Mouse (Mus musculus) CH12.LX (cell line): Measurements from ENCODE around the gene Lef1. TPM values are rescaled to one million over a fixed set of nuclear protein-coding genes. Genes with fewer than 3 reads are reported as not detected.

Experiments used
- DNase-seq: peaks from one replicate; pipeline ENCODE4 v3.0.0-alpha.2; 2013; ENCODE audit errors: extremely low read depth
- H3K27ac ChIP-seq: 2 replicates; pipeline ENCODE4 v1.5.1; 2012; ENCODE audit warnings: low read depth, mild to moderate bottlenecking, control low read depth, moderate library complexity; ENCODE audit not compliant: insufficient read depth
- H3K27me3 ChIP-seq: replicated peaks from 2 replicates; pipeline ENCODE3; 2012; ENCODE audit warnings: inconsistent platforms
- H3K36me3 ChIP-seq, 2 experiments: replicated peaks in 1 of 2; 2 replicates each; pipeline versions ENCODE3 to v1.6.1; 2012; ENCODE audit warnings: inconsistent platforms in 1 of 2, low read length in 1 of 2, mild to moderate bottlenecking in 1 of 2, mixed read lengths in 1 of 2, moderate library complexity in 1 of 2; ENCODE audit not compliant: control insufficient read depth in 1 of 2, insufficient read depth in 1 of 2
- H3K4me1 ChIP-seq, 2 experiments: 2 replicates each; pipeline ENCODE4 v1.6.1; 2012; ENCODE audit warnings: inconsistent platforms in 1 of 2, moderate library complexity in 1 of 2; ENCODE audit not compliant: insufficient read depth in 2 of 2, control insufficient read depth in 1 of 2
- H3K4me2 ChIP-seq: 2 replicates; pipeline ENCODE4 v1.6.1; 2012; ENCODE audit warnings: low read depth, mild to moderate bottlenecking, control low read depth; ENCODE audit not compliant: poor library complexity, insufficient read depth, severe bottlenecking
- H3K4me3 ChIP-seq, 3 experiments: fragments of 150-350 bp in 1 of 3; sonication (generic) in 1 of 3; replicated peaks in 1 of 3; 2 replicates each; pipeline versions ENCODE3 to v1.5.1; 2011 to 2012; ENCODE audit warnings: low read depth in 2 of 3, low read length in 2 of 3, mild to moderate bottlenecking in 2 of 3, moderate library complexity in 2 of 3, control low read depth in 1 of 3, improper control_type of control experiment in 1 of 3, inconsistent platforms in 1 of 3, mixed read lengths in 1 of 3; ENCODE audit not compliant: poor library complexity in 1 of 3
- H3K79me2 ChIP-seq: replicated peaks from 2 replicates; pipeline ENCODE4 v1.6.1; 2012; ENCODE audit warnings: mild to moderate bottlenecking, moderate library complexity; ENCODE audit not compliant: control insufficient read depth, poor library complexity, insufficient read depth, severe bottlenecking; ENCODE audit errors: extremely low read depth
- H3K9ac ChIP-seq: 2 replicates; pipeline ENCODE4 v1.6.1; 2012; ENCODE audit warnings: low read depth, mild to moderate bottlenecking, control low read depth, moderate library complexity; ENCODE audit not compliant: insufficient read depth
- H3K9me3 ChIP-seq: replicated peaks from 2 replicates; pipeline ENCODE3; 2012; ENCODE audit warnings: low read length, inconsistent platforms, mixed read lengths
- CHD1 ChIP-seq: IDR thresholded peaks from 2 replicates; pipeline ENCODE4 v1.6.1; 2012; ENCODE audit warnings: low read depth, low read length, improper control_type of control experiment, inconsistent platforms
- CTCF ChIP-seq, 2 experiments: IDR thresholded peaks in 1 of 2; conservative IDR thresholded peaks in 1 of 2; 2 replicates each; pipeline ENCODE4 v1.5.1; 2011 to 2012; ENCODE audit warnings: low read depth in 2 of 2, low read length in 2 of 2, improper control_type of control experiment in 1 of 2, inconsistent platforms in 1 of 2, mild to moderate bottlenecking in 1 of 2, moderate library complexity in 1 of 2
- ELF1 ChIP-seq: IDR thresholded peaks from 2 replicates; pipeline ENCODE4 v1.6.1; 2014; ENCODE audit warnings: low read depth, mild to moderate bottlenecking, inconsistent platforms, low read length, improper control_type of control experiment
- EP300 ChIP-seq: IDR thresholded peaks from 2 replicates; pipeline ENCODE4 v1.6.1; 2011; ENCODE audit warnings: low read length, improper control_type of control experiment
- HCFC1 ChIP-seq: IDR thresholded peaks from 2 replicates; pipeline ENCODE4 v1.6.1; 2012; ENCODE audit warnings: low read depth, mild to moderate bottlenecking, inconsistent platforms, low read length, improper control_type of control experiment
- IRF4 ChIP-seq: IDR thresholded peaks from 2 replicates; pipeline ENCODE4 v1.6.1; 2014; ENCODE audit warnings: low read depth, mild to moderate bottlenecking, inconsistent platforms, low read length, improper control_type of control experiment
- JUN ChIP-seq: IDR thresholded peaks from 2 replicates; pipeline ENCODE4 v1.6.1; 2011; ENCODE audit warnings: low read depth, mild to moderate bottlenecking, low read length, improper control_type of control experiment, moderate library complexity; ENCODE audit not compliant: insufficient read depth
- JUND ChIP-seq: conservative IDR thresholded peaks from 2 replicates; pipeline ENCODE4 v1.6.1; 2011; ENCODE audit warnings: low read depth, low read length, improper control_type of control experiment
- KAT2A ChIP-seq: IDR thresholded peaks from 2 replicates; pipeline ENCODE4 v1.6.1; 2012; ENCODE audit warnings: low read length, improper control_type of control experiment, inconsistent platforms; ENCODE audit not compliant: insufficient replicate concordance
- MAX ChIP-seq: IDR thresholded peaks from 2 replicates; pipeline ENCODE4 v1.6.1; 2011; ENCODE audit warnings: low read length, improper control_type of control experiment
- MEF2A ChIP-seq: IDR thresholded peaks from 2 replicates; pipeline ENCODE4 v1.6.1; 2014; ENCODE audit warnings: low read depth, mild to moderate bottlenecking, inconsistent platforms, low read length, improper control_type of control experiment, borderline replicate concordance
- MYC ChIP-seq: IDR thresholded peaks from 2 replicates; pipeline ENCODE4 v1.6.1; 2011; ENCODE audit warnings: low read depth, mild to moderate bottlenecking, improper control_type of control experiment, low read length
- NRF1 ChIP-seq: IDR thresholded peaks from 2 replicates; pipeline ENCODE4 v1.6.1; 2014; ENCODE audit warnings: low read depth, mild to moderate bottlenecking, inconsistent platforms, low read length, improper control_type of control experiment, moderate library complexity
- POLR2AphosphoS2 ChIP-seq: IDR thresholded peaks from 2 replicates; pipeline ENCODE4 v1.6.1; 2011; ENCODE audit warnings: low read depth, low read length, improper control_type of control experiment
- RAD21 ChIP-seq: IDR thresholded peaks from 2 replicates; pipeline ENCODE4 v1.6.1; 2011; ENCODE audit warnings: low read depth, mild to moderate bottlenecking, low read length, improper control_type of control experiment, moderate library complexity
- RCOR1 ChIP-seq: conservative IDR thresholded peaks from 2 replicates; pipeline ENCODE4 v1.6.1; 2012; ENCODE audit warnings: low read depth, mild to moderate bottlenecking, inconsistent platforms, low read length, improper control_type of control experiment
- SIN3A ChIP-seq: IDR thresholded peaks from 2 replicates; pipeline ENCODE4 v1.6.1; 2012; ENCODE audit warnings: low read length, improper control_type of control experiment, inconsistent platforms
- SMC3 ChIP-seq: IDR thresholded peaks from 2 replicates; pipeline ENCODE4 v1.6.1; 2011; ENCODE audit warnings: low read depth, low read length, improper control_type of control experiment
- TBP ChIP-seq: conservative IDR thresholded peaks from 2 replicates; pipeline ENCODE4 v1.6.1; 2011; ENCODE audit warnings: low read depth, low read length, improper control_type of control experiment
- TCF12 ChIP-seq: IDR thresholded peaks from 2 replicates; pipeline ENCODE4 v1.6.1; 2014; ENCODE audit warnings: low read depth, mild to moderate bottlenecking, inconsistent platforms, low read length, improper control_type of control experiment
- UBTF ChIP-seq: IDR thresholded peaks from 2 replicates; pipeline ENCODE4 v1.6.1; 2012; ENCODE audit warnings: low read depth, mild to moderate bottlenecking, inconsistent platforms, low read length, improper control_type of control experiment, moderate library complexity
- USF1 ChIP-seq: IDR thresholded peaks from 2 replicates; pipeline ENCODE4 v1.6.1; 2014; ENCODE audit warnings: low read depth, mild to moderate bottlenecking, inconsistent platforms, low read length, improper control_type of control experiment
- ZC3H11A ChIP-seq: IDR thresholded peaks from 2 replicates; pipeline ENCODE4 v1.6.1; 2012; ENCODE audit warnings: low read depth, mild to moderate bottlenecking, inconsistent platforms, low read length, improper control_type of control experiment
- ZKSCAN1 ChIP-seq: IDR thresholded peaks from 2 replicates; pipeline ENCODE4 v1.6.1; 2012; ENCODE audit warnings: low read depth, inconsistent platforms, low read length, improper control_type of control experiment, borderline replicate concordance
- ZMIZ1 ChIP-seq: IDR thresholded peaks from 2 replicates; pipeline ENCODE4 v1.6.1; 2012; ENCODE audit warnings: low read depth, mild to moderate bottlenecking, inconsistent platforms, low read length, improper control_type of control experiment
- ZNF384 ChIP-seq: IDR thresholded peaks from 2 replicates; pipeline ENCODE4 v1.6.1; 2012; ENCODE audit warnings: low read depth, low read length, improper control_type of control experiment, inconsistent platforms
- dilution Hi-C: fragments of 300-500 bp; cut with MboI; formaldehyde crosslinking; loops from 2 replicates; pipeline ENCODE4 v1.14.3; 2020; ENCODE audit warnings: low sequenced_read_pairs; ENCODE audit not compliant: extremely low pct_unique_long_range_greater_than_20kb, extremely low pct_ligation_motif_present
- in situ Hi-C: fragments of 300-500 bp; cut with MboI; formaldehyde crosslinking; loops from 3 replicates; pipeline ENCODE4 v1.14.3; 2019; ENCODE audit warnings: low sequenced_read_pairs, low pct_ligation_motif_present, low pct_unique_long_range_greater_than_20kb, mixed read lengths
- polyA plus RNA-seq: library from polyadenylated mRNA; unstranded; fragments of >175 nt; gene quantifications from 2 replicates; pipeline ENCODE4 v1.2.1, GENCODE M21; 2012; ENCODE audit warnings: low read depth; ENCODE audit not compliant: insufficient read length
- total RNA-seq, 2 experiments: library from RNA; depleted of rRNA; stranded (reverse); fragments of 300-350 nt in 1 of 2; fragments of >200 nt in 1 of 2; gene quantifications; 2 replicates each; pipeline ENCODE4 v1.2.3; 2012 to 2014

Lef1 gene
- total and polyA plus RNA-seq, 3 experiments = 1.8 to 14.5 (median 4.4) TPM

DNA sequence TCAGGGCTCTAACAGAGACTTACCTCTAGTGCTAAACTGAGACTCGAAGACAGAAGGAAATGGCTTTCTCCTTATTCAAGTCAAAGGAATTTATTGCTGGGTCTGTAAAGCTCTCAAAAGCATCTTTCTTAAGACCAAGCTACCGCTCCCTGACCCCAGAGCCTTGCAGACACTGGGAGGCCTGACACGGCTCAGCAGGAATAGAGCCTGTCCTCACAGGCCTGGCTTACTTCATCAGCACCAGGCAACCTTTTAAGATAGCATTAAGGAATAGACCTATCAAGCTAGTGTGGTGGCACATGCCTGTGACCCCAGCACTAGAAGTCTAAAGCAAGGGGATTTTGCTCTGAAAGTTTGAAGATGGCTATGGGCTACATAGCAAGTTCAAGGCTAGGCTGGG lies 20.6 kb upstream of the Lef1 start:
- dilution Hi-C loops = no loop called here
- Histone ChIP-seq H3K27ac (no peak overlapping the region), H3K4me2 (no peak overlapping the region), H3K9ac (no peak overlapping the region), H3K4me1 (no peaks in the 10 kb centered on the region), H3K36me3 (no peaks in the 10 kb centered on the region), H3K4me3 (no peak overlapping the region), H3K27me3 (no peaks in the 10 kb centered on the region), H3K79me2 (no peaks in the 10 kb centered on the region), H3K9me3 (no peaks in the 10 kb centered on the region)
- TF ChIP-seq NRF1 (no peak), HCFC1 (no peak), CHD1 (no peak), JUN (no peak), UBTF (no peak), RAD21 (no peak), EP300 (no peak), SIN3A (no peak), KAT2A (no peak), MEF2A (no peak), ZMIZ1 (no peak), TBP (no peak), JUND (no peak), SMC3 (no peak), CTCF (conservative IDR thresholded peaks at IDR 0.05 in 1 of 2, IDR thresholded peaks at IDR 0.05 in 1 of 2; ENCODE audit: low read depth in 2 of 2, low read length in 2 of 2) (no peak), ELF1 (no peak), POLR2AphosphoS2 (no peak), ZKSCAN1 (no peak)
- no peak for DNase-seq
- in situ Hi-C loops = no loop called here

GRCm38 (mm10) chr3:131092113-131092512 lies 18.2 kb upstream of the Lef1 start:
- Histone ChIP-seq H3K4me3 (no peak overlapping the region), H3K79me2 (no peaks in the 10 kb centered on the region), H3K27ac (no peak overlapping the region), H3K9ac (no peak overlapping the region), H3K36me3 (no peaks in the 10 kb centered on the region), H3K27me3 (no peaks in the 10 kb centered on the region), H3K4me1 (no peaks in the 10 kb centered on the region), H3K9me3 (no peaks in the 10 kb centered on the region), H3K4me2 (no peak overlapping the region)
- TF ChIP-seq IRF4 = no peak
- TF ChIP-seq USF1 = no peak
- TF ChIP-seq POLR2AphosphoS2 = no peak
- TF ChIP-seq UBTF = no peak
- TF ChIP-seq CTCF (conservative IDR thresholded peaks at IDR 0.05 in 1 of 2, IDR thresholded peaks at IDR 0.05 in 1 of 2; ENCODE audit: low read depth in 2 of 2, low read length in 2 of 2) = no peak
- no peak for TF ChIP-seq RCOR1
- no peak for TF ChIP-seq JUND
- TF ChIP-seq MYC = no peak
- no peak for TF ChIP-seq ELF1
- no peak for TF ChIP-seq ZNF384
- TF ChIP-seq MAX = no peak
- TF ChIP-seq SIN3A = no peak
- no peak for TF ChIP-seq HCFC1
- no peak for TF ChIP-seq ZC3H11A
- TF ChIP-seq TCF12 = no peak
- in situ Hi-C loops (no loop called here), dilution Hi-C loops (no loop called here)
- no peak for DNase-seq
